Mouse (Mus musculus): ENCODE data around the gene Haus2. TPM values are rescaled to one million over a fixed set of nuclear protein-coding genes. Genes with fewer than 3 reads are reported as not detected.

The Haus2 gene
- polyA plus RNA-seq, 1 experiment from 2014 or later = 36.0 TPM

DNA sequence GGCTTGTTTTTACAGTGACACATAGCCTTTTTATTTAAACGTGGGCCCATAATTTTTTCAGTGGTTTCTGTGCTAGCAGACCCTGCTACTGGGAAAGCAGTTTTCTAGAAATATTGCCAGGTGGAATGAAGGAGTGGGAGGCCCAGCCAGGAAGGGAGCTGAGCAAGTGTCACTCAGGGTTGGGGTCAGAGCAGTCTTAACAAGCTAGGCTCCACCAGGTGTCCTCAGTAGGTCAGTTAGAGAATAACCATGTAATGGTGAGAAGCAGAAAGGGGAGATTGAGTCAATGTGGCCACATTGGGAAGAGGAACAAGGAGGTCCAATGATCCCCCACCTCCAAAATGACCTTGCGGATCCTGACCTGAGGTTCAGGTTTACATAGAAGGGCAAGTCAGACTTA is 45.5 kb downstream of the Haus2 start:
- Histone ChIP-seq H3K9ac (ENCODE audit: low read depth, low read length) (no peak overlapping the region), H3K27ac (ENCODE audit: low read depth, low read length) (no peak overlapping the region), H3K9me3 (ENCODE audit: control insufficient read depth, low read length) (no peaks in the 10 kb centered on the region), H3K27me3 (ENCODE audit: control insufficient read depth, insufficient read depth, low read length) (no peaks in the 10 kb centered on the region), H3K36me3 (ENCODE audit: control insufficient read depth, insufficient read depth, low read length) (no peaks in the 10 kb centered on the region), H3K4me3 (ENCODE audit: low read depth, low read length) (no peak overlapping the region), H3K4me1 (replicated peaks; ENCODE audit: control insufficient read depth, insufficient read depth, low read length) (no peaks in the 10 kb centered on the region), H3K4me2 (replicated peaks; ENCODE audit: low read depth, low read length) (no peak overlapping the region)
- DNase-seq (ENCODE audit: low spot score) (no peak), ATAC-seq (ENCODE audit: low FRiP score) (no peak)
- WGBS = 86% methylated on average over 2 of the region's 2 CpGs

DNA sequence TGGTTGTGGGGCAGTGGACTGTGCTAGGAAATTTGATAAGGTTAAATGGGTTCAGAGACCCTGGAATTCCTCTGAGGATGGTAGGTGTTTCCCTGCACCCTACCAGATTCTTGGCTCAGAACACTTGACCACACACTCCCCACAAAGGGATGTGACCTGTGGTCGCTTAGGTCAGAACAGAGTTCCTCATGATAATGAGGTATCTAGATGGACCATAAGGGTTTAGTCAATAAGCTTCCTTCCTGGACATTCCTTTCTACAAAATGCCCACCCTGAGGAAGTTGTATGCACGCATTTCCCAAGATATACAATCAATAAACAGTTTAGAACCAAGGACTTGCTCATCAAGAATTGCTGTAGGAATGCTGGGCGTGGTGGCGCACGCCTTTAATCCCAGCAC is 46.7 kb downstream of the Haus2 start:
- H3K4me1 ChIP-seq (replicated peaks; ENCODE audit: control insufficient read depth, insufficient read depth, low read length) = no peaks in the 10 kb centered on the region
- H3K4me3 ChIP-seq (ENCODE audit: low read depth, low read length) = no peak overlapping the region
- no peak overlapping the region for H3K9ac ChIP-seq (ENCODE audit: low read depth, low read length)
- no peak overlapping the region for H3K27ac ChIP-seq (ENCODE audit: low read depth, low read length)
- 94% methylated on average over 5 of the region's 5 CpGs for WGBS
- H3K4me2 ChIP-seq (replicated peaks; ENCODE audit: low read depth, low read length) = no peak overlapping the region
- DNase-seq (ENCODE audit: low spot score) (no peak), ATAC-seq (ENCODE audit: low FRiP score) (no peak)
- H3K9me3 ChIP-seq (ENCODE audit: control insufficient read depth, low read length) = no peaks in the 10 kb centered on the region
- H3K27me3 ChIP-seq (ENCODE audit: control insufficient read depth, insufficient read depth, low read length) = no peaks in the 10 kb centered on the region
- no peaks in the 10 kb centered on the region for H3K36me3 ChIP-seq (ENCODE audit: control insufficient read depth, insufficient read depth, low read length)

DNA sequence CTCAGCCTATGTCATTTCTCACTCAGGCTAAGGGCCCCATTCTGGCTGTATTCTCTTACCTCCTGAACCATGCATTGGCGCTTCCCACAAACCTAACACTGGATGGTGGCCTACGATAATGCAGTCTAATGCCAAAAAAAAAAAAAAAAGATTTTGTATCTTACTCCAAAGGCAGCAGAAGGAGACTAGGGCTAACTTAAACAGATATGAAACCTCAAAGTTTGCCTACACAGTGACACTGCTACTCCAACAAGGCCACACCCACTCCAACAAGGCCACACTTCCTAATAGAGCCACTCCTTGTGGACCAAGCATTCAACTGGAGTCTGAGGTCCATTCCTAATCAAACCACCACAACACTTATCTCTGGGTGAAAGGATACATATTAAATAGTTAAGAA is 47.5 kb downstream of the Haus2 start:
- DNase-seq (ENCODE audit: low spot score) (no peak), ATAC-seq (ENCODE audit: low FRiP score) (no peak)
- H3K9me3 ChIP-seq (ENCODE audit: control insufficient read depth, low read length) = no peaks in the 10 kb centered on the region
- H3K36me3 ChIP-seq (ENCODE audit: control insufficient read depth, insufficient read depth, low read length) = no peaks in the 10 kb centered on the region
- H3K27ac ChIP-seq (ENCODE audit: low read depth, low read length) = no peak overlapping the region
- H3K4me2 ChIP-seq (replicated peaks; ENCODE audit: low read depth, low read length) = no peak overlapping the region
- no peak overlapping the region for H3K4me3 ChIP-seq (ENCODE audit: low read depth, low read length)
- WGBS = 87% methylated on average over 2 of the region's 2 CpGs
- no peak overlapping the region for H3K9ac ChIP-seq (ENCODE audit: low read depth, low read length)
- H3K27me3 ChIP-seq (ENCODE audit: control insufficient read depth, insufficient read depth, low read length) = no peaks in the 10 kb centered on the region
- no peaks in the 10 kb centered on the region for H3K4me1 ChIP-seq (replicated peaks; ENCODE audit: control insufficient read depth, insufficient read depth, low read length)

DNA sequence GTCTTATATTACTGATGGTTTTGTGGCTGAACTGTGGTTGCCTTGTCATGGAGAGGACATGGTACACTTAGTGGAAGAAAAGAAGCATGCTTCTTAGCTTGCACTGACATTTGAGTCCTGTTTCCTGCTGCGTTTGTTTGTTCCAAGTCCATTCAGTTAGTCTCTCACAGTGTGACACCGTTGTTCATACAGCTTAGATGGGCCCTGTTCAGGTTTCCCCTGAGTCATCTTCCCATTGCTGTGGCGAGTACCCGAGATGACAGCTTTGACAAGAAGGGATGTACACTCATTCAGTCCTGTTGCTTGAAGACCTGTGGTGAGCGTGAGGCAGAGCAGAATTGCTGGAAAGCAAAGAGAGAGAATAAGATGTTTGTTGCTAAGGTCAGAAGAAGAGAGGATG is 49.3 kb downstream of the Haus2 start:
- no peak for ATAC-seq (ENCODE audit: low FRiP score)
- DNase-seq (ENCODE audit: low spot score) = no peak
- Histone ChIP-seq H3K27me3 (ENCODE audit: control insufficient read depth, insufficient read depth, low read length) (no peaks in the 10 kb centered on the region), H3K27ac (ENCODE audit: low read depth, low read length) (no peak overlapping the region), H3K9me3 (ENCODE audit: control insufficient read depth, low read length) (no peaks in the 10 kb centered on the region), H3K36me3 (ENCODE audit: control insufficient read depth, insufficient read depth, low read length) (no peaks in the 10 kb centered on the region), H3K4me2 (replicated peaks; ENCODE audit: low read depth, low read length) (no peak overlapping the region), H3K9ac (ENCODE audit: low read depth, low read length) (no peak overlapping the region), H3K4me3 (ENCODE audit: low read depth, low read length) (no peak overlapping the region), H3K4me1 (replicated peaks; ENCODE audit: control insufficient read depth, insufficient read depth, low read length) (no peaks in the 10 kb centered on the region)
- 69% methylated on average over 5 of the region's 5 CpGs for WGBS

- H3K9ac ChIP-seq (ENCODE audit: low read depth, low read length) = no peak overlapping the region
- no peaks in the 10 kb centered on the region for H3K4me1 ChIP-seq (replicated peaks; ENCODE audit: control insufficient read depth, insufficient read depth, low read length)
- ATAC-seq (ENCODE audit: low FRiP score) (no peak), DNase-seq (ENCODE audit: low spot score) (no peak)
- H3K27ac ChIP-seq (ENCODE audit: low read depth, low read length) = no peak overlapping the region
- no peaks in the 10 kb centered on the region for H3K27me3 ChIP-seq (ENCODE audit: control insufficient read depth, insufficient read depth, low read length)
- H3K4me3 ChIP-seq (ENCODE audit: low read depth, low read length) = no peak overlapping the region
- H3K36me3 ChIP-seq (ENCODE audit: control insufficient read depth, insufficient read depth, low read length) = no peaks in the 10 kb centered on the region
- no peaks in the 10 kb centered on the region for H3K9me3 ChIP-seq (ENCODE audit: control insufficient read depth, low read length)
- H3K4me2 ChIP-seq (replicated peaks; ENCODE audit: low read depth, low read length) = no peak overlapping the region
Observed at GRCm38 (mm10) chr2:120659318-120659717, 50.1 kb downstream of the Haus2 start.

- no peak overlapping the region for H3K4me2 ChIP-seq (replicated peaks; ENCODE audit: low read depth, low read length)
- no peaks in the 10 kb centered on the region for H3K9me3 ChIP-seq (ENCODE audit: control insufficient read depth, low read length)
- WGBS = 95% methylated on average over 5 of the region's 5 CpGs
- DNase-seq (ENCODE audit: low spot score) (no peak), ATAC-seq (ENCODE audit: low FRiP score) (no peak)
- H3K36me3 ChIP-seq (ENCODE audit: control insufficient read depth, insufficient read depth, low read length) = no peaks in the 10 kb centered on the region
- no peak overlapping the region for H3K9ac ChIP-seq (ENCODE audit: low read depth, low read length)
- H3K27ac ChIP-seq (ENCODE audit: low read depth, low read length) = no peak overlapping the region
- H3K4me3 ChIP-seq (ENCODE audit: low read depth, low read length) = no peak overlapping the region
- no peaks in the 10 kb centered on the region for H3K4me1 ChIP-seq (replicated peaks; ENCODE audit: control insufficient read depth, insufficient read depth, low read length)
- no peaks in the 10 kb centered on the region for H3K27me3 ChIP-seq (ENCODE audit: control insufficient read depth, insufficient read depth, low read length)
Observed at GRCm38 (mm10) chr2:120660486-120661078, 51.4 kb downstream of the Haus2 start.

DNA sequence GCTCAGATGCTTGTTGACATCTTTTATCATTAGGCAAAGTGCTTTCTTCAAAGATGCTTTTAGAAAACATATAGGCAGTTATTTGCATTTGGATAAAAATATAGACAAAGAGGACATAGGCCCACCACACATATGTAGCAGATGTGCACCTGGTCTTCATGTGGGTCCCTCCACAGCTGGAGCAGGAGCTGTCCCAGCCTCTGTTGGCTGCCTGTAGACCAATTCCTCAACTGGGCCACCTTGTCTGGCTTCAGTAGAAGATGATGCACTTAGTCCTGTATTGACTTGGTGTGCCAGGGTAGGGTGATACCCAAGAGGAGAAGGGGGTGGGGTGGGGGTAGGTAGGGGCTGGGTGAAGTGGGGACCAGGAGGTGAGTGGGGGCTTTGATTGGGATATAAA is 53.6 kb downstream of the Haus2 start:
- Histone ChIP-seq H3K4me2 (replicated peaks; ENCODE audit: low read depth, low read length) (no peak overlapping the region), H3K9ac (ENCODE audit: low read depth, low read length) (no peak overlapping the region), H3K4me1 (replicated peaks; ENCODE audit: control insufficient read depth, insufficient read depth, low read length) (no peaks in the 10 kb centered on the region)

DNA sequence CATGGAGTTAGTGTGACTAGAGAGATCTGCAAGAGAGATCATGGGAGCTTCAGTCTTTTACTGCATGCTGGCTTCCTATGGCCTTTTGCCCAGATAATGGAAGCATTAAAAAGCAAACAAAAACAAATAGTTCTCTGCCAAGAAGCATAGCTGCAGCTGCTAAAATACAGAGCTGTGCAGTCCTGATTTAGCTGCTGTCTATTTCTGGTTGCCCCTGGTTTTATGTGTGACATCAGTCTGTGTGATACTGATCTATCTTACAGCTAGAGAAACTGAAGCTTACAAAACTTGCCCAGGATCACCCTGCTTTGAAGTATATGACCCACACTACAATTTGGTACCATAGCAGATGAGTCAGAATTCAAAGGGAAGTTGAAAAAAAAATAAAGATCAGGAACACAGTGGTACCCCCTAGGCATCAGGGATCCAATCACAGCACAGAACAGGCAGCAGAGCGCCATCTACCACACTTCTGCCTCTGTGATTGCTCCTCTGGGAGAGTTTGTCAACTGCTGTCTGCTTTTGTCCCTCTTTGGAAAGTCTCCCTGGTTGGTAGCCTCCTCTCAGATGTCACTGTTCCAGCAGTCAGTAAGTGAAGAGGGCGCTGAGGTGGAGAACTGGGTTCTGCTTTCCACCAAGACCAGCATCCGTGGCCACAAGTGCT is 54.4 kb downstream of the Haus2 start:
- Histone ChIP-seq H3K4me3 (ENCODE audit: low read depth, low read length) (no peak overlapping the region), H3K4me1 (replicated peaks; ENCODE audit: control insufficient read depth, insufficient read depth, low read length) (no peaks in the 10 kb centered on the region), H3K36me3 (ENCODE audit: control insufficient read depth, insufficient read depth, low read length) (no peaks in the 10 kb centered on the region), H3K4me2 (replicated peaks; ENCODE audit: low read depth, low read length) (no peak overlapping the region), H3K9me3 (ENCODE audit: control insufficient read depth, low read length) (no peaks in the 10 kb centered on the region), H3K27me3 (ENCODE audit: control insufficient read depth, insufficient read depth, low read length) (no peaks in the 10 kb centered on the region), H3K27ac (ENCODE audit: low read depth, low read length) (no peak overlapping the region), H3K9ac (ENCODE audit: low read depth, low read length) (no peak overlapping the region)
- WGBS = 78% methylated on average over 3 of the region's 3 CpGs
- ATAC-seq (ENCODE audit: low FRiP score) (no peak), DNase-seq (ENCODE audit: low spot score) (no peak)

More for the DNA sequence above, 53.6 kb downstream of the Haus2 start:
- Histone ChIP-seq H3K36me3 (ENCODE audit: control insufficient read depth, insufficient read depth, low read length) (no peaks in the 10 kb centered on the region), H3K27ac (ENCODE audit: low read depth, low read length) (no peak overlapping the region), H3K27me3 (ENCODE audit: control insufficient read depth, insufficient read depth, low read length) (no peaks in the 10 kb centered on the region), H3K9me3 (ENCODE audit: control insufficient read depth, low read length) (no peaks in the 10 kb centered on the region), H3K4me3 (ENCODE audit: low read depth, low read length) (no peak overlapping the region)
- ATAC-seq (ENCODE audit: low FRiP score) (no peak), DNase-seq (ENCODE audit: low spot score) (no peak)

GRCm38 (mm10) chr2:120667446-120667845 is 58.3 kb downstream of the Haus2 start:
- Histone ChIP-seq H3K9ac (ENCODE audit: low read depth, low read length) (no peak overlapping the region), H3K4me2 (replicated peaks; ENCODE audit: low read depth, low read length) (no peak overlapping the region), H3K9me3 (ENCODE audit: control insufficient read depth, low read length) (no peaks in the 10 kb centered on the region), H3K36me3 (ENCODE audit: control insufficient read depth, insufficient read depth, low read length) (no peaks in the 10 kb centered on the region), H3K4me1 (replicated peaks; ENCODE audit: control insufficient read depth, insufficient read depth, low read length) (no peaks in the 10 kb centered on the region), H3K4me3 (ENCODE audit: low read depth, low read length) (no peak overlapping the region), H3K27me3 (ENCODE audit: control insufficient read depth, insufficient read depth, low read length) (no peaks in the 10 kb centered on the region), H3K27ac (ENCODE audit: low read depth, low read length) (no peak overlapping the region)
- DNase-seq (ENCODE audit: low spot score) = no peak
- 92% methylated on average over 2 of the region's 2 CpGs for WGBS
- ATAC-seq (ENCODE audit: low FRiP score) = no peak
